Mouse (Mus musculus): Measurements from ENCODE around the gene Gse1.

Gse1 gene

DNA sequence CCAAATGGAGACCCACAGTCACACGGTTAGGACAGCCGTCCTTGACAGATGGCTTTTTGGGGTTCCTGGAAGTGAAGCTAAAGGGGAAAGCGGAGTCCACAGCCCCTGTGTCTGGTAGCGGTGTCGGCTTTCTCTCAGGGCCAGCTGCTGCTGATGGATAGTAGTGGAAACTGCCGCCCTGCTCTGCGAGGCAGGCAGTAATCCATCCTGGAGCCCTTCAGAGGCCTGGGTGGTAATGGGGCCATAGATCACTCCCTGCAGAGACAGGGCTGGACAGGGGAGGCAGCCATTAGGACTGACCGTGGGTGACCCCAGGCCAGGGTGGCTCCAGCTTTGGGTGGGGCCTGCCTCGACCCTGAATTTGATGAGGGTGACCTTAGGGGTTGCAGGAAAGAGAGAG is 146.3 kb downstream of the Gse1 start:
- DNase-seq (ENCODE audit: low read depth, low spot score) = no peak

- DNase-seq (ENCODE audit: low read depth, low spot score) = no peak
These were observed 146.9 kb downstream of the Gse1 start for GRCm38 (mm10) chr8:120375170-120375569.

GRCm38 (mm10) chr8:120376215-120376614 is 148.0 kb downstream of the Gse1 start:
- DNase-seq (ENCODE audit: low read depth, low spot score) = no peak

GRCm38 (mm10) chr8:120376847-120377802 is 148.9 kb downstream of the Gse1 start:
- no peak for DNase-seq (ENCODE audit: low read depth, low spot score)

GRCm38 (mm10) chr8:120377803-120378189 is 149.5 kb downstream of the Gse1 start:
- DNase-seq (ENCODE audit: low read depth, low spot score) = no peak

DNA sequence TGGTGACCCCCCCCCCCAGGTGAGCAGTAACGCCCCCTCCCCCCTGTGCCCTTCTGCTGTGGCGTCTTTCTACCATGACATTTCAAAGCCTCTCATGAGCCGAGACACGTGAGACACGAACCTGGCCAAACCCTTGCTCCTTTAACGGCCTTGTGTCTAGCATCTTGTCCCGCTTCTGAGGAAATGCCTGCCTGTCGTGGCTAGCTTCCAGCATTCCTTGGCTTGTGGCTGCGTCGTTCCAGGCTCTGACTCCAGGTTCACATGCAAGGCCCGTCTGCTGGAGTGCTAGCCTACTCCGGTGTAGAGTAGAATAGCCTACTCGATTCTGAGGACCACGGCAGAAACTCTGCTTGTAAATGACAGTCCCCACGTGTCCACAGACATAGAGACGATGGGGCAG is 150.1 kb downstream of the Gse1 start:
- no peak for DNase-seq (ENCODE audit: low read depth, low spot score)

GRCm38 (mm10) chr8:120379015-120379414 is 150.8 kb downstream of the Gse1 start:
- DNase-seq (ENCODE audit: low read depth, low spot score) = no peak

DNA sequence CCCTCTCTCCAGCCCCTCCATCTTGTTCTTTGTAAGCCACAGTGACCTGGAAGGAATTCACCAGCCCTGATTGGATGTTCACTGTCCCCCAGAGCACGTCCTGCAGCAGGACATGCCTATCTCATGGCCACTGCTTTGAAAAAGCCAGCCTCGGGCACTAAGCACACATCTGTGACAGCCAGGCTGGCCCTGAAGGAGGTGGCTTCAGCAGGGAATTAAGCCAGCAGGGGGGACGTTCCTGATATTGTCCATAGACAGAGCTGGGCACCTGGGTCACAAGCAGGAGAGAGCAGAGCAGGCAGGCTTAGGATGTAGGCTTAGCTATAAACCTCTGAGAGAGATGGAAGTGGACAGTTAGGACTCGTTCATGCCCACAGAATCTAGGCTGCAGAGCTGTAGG is 153.6 kb downstream of the Gse1 start:
- no peak for DNase-seq (ENCODE audit: low read depth, low spot score)

DNA sequence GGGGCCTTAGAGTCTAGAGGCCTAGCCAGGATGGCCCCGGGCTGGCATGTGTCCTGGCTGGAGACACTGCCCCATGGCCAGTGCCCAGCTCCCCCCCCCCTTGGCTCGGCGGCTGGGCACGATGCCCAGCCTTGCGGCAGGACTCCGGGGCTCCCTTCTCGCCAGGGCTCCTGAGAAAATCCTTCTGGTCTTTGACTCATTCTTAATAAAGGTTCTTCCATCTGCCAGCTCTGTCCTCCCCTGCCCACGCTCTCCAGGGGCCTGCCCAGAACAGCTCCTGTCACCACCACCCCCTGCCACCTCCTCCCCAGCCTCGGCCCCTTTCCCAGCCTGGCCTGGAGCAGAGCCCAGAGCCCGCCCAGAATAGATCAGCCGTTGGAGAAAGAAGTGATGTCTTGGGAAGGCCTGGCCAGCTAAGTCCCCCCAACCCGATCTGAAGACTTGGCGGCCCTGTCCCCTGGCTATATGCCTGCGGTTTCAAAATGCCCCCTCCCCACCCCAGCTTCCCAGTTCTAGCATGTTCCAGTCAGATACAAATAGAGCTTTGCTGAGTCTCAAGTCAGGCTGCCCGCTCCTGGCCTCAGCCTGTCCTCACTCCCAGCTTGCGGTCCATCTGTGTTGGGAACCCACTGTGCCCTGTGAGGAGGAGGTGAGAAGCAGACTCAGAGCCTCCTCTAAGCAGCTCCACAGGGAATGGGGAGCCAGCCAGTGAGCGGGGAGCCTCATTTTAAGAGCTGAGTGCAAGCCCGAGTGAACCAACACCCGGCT is 154.4 kb downstream of the Gse1 start:
- DNase-seq (ENCODE audit: low read depth, low spot score) = no peak

GRCm38 (mm10) chr8:120383204-120383560 is 154.9 kb downstream of the Gse1 start:
- no peak for DNase-seq (ENCODE audit: low read depth, low spot score)

DNA sequence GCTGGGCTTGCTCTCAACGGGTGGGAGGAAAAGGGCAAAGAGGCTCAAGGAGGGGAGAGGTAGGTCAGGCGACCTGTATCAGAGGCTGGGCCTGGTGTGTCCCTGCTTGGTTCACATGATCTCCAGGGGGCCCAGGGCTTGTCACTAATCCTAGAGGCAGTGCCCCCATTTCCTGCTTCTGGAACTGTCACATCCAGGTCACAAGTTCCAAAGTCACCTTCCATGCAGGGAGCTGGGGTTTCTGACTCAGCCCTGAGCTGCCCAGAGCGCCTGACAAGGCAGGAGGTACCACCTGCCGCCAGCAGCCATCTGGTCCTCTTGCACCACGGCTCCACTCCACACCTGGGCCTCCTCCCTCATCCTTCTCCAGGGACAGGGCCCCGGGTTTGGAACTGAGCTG is 155.5 kb downstream of the Gse1 start:
- no peak for DNase-seq (ENCODE audit: low read depth, low spot score)

DNA sequence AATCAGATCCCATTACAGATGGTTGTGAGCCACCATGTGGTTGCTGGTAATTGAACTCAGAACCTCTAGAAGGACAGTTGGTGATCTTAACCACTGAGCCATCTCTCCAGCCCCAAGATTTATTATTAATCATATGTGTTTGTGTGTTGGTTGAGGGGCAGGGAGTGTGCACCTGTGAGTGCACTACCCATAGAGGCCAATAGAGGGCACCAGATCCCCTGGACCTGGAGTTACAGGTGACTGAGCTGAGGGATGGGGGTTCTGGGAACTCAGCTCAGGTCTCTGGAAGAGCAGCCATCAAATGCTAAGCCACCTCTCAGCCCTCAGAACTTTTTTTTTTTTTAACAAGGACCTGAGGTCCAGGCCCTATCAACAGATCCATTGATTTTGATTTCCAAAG is 156.5 kb downstream of the Gse1 start:
- no peak for DNase-seq (ENCODE audit: low read depth, low spot score)

- no peak for DNase-seq (ENCODE audit: low read depth, low spot score)
These were observed 160.0 kb downstream of the Gse1 start for GRCm38 (mm10) chr8:120388246-120388645.

- no peak for DNase-seq (ENCODE audit: low read depth, low spot score)
These were observed 162.3 kb downstream of the Gse1 start for GRCm38 (mm10) chr8:120390598-120390997.

DNA sequence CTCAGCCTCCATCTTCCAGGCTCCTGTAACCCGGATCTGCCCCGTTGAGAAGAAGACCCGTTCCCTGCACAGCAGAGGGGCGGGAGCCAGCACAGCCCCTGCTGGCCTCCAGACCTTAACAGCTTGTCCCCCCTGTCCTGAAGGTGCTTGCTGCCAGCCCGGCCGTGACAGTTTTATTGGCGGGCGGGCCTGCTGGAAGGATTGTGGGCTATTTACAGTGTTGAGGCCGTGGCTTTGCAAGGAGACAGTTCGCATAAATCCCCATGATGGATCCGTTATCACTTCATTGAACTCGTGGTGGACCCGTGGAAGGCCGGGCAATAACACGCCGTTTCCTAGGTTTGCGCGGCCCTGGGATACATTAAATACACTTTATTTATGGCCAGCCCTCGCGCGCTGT is 163.6 kb downstream of the Gse1 start:
- no peak for DNase-seq (ENCODE audit: low read depth, low spot score)

GRCm38 (mm10) chr8:120393085-120393484 is 164.8 kb downstream of the Gse1 start:
- DNase-seq (ENCODE audit: low read depth, low spot score) = no peak

DNA sequence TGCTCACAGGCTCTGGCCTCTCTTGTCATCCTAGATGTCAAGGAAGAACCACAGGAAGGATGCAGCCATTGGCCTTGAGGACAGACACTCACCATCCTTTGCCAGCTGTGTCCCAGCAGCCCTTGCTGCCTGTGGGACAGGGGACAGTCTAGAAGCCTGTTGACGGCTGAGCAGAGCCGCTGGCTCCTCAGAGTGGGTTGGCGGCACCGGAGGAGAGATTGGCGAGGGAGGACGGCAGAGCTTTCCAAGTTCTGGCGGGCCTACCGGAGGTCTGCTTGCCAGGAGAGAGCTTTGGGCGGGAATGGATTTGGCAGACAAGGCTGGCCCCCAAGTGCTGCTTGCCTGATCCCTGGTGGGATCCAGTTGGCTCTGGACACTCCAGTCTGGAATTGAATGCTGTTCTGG is 165.6 kb downstream of the Gse1 start:
- no peak for DNase-seq (ENCODE audit: low read depth, low spot score)

DNA sequence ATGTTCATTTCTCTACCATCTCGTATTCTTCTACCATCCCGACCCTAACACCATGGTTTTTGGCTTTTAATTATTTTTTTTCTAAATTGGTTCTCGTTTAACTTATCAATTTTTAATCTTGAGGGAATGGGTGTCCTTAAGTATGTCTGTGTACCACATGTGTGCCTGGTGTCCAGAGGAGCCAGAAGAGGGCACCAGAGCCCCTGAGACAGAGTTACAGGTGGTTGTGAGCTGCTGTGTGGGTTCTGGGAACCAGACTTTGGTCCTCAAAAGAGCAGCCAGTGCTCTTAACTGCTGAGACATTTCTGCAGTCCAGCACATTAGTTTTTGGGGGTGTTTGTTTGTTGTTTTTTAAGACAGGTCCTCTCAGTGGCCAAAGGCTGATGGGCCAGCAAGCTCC is 167.6 kb downstream of the Gse1 start:
- no peak for DNase-seq (ENCODE audit: low read depth, low spot score)

DNA sequence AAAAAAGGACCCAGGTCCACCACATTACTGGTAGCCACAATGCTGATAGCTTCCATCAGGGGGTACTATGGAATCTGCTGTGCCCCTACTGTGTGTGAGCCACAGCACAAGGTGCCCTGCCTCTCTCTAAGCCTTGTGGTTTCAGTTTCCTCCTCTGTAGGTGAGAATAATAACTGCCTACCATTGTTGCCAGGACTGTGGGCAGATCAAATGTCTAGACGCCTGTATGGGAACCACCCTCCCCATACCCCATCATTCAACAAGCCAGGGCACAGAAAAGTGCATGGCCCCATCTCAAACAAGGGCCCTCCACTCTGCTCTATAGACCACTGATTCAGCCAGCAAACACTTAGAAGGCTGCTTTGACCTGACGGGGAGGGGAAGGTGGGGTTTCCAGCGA is 168.5 kb downstream of the Gse1 start:
- no peak for DNase-seq (ENCODE audit: low read depth, low spot score)

DNA sequence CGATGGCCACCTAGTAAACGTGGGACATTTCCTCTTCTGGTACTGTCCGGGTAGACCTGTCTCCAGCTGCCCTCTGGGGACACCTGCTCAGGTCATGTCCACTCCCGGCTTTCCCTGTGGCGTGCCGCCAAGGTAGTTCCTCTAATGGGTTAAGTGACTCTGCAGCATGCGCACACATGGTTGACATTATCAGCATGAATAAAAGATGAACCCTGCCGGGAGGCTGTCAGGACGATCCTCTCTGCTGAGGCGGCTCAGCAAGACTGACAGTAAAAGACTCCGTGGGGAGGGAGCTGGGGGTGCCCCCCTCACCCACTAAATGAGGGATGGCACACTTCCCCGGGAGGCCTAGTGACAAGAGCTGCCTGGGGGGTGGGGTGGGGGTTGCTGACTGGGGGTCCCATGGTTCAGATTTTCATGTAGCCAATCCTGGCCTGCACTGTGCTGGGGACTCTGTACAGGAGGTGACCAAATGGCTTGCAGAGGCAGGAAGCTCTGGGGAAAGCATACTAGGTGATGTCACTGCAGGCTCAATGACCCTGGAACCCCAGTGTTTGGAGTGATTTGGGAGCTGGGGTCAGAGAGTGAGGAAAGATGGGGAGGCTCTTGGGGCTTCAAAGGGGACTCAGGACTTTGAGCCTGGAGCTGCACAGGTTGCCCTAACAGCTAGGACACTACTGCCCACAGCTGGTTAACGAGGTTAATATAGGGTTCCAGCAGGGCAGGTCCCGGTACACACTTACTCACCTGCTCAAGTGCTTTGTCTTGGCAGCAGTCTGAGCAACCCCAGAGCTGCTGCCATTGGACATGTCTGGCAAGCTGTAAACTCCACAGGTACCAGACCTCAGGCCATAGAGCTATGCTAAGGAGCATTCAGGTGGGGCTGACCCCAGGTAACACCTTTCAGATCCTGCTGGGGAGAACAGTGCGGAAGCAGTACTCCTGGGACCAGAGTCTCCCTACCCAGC is 169.5 kb downstream of the Gse1 start:
- DNase-seq (ENCODE audit: low read depth, low spot score) = no peak

GRCm38 (mm10) chr8:120399212-120399934 is 171.1 kb downstream of the Gse1 start:
- DNase-seq (ENCODE audit: low read depth, low spot score) = no peak

Data from c-Kit-negative CD71-positive TER-119-positive erythroid progenitor cells, embryonic 14.5 days (primary cell).